Mouse (Mus musculus) CD4-positive, CD25-positive, alpha-beta regulatory T cell, adult 2 months (primary cell): ENCODE results near the gene Mymx.

Source experiments
- DNase-seq: peaks from one replicate; pipeline ENCODE4 v3.0.0-alpha.2; 2012; ENCODE audit warnings: low read depth, low spot score

The Mymx gene

DNA sequence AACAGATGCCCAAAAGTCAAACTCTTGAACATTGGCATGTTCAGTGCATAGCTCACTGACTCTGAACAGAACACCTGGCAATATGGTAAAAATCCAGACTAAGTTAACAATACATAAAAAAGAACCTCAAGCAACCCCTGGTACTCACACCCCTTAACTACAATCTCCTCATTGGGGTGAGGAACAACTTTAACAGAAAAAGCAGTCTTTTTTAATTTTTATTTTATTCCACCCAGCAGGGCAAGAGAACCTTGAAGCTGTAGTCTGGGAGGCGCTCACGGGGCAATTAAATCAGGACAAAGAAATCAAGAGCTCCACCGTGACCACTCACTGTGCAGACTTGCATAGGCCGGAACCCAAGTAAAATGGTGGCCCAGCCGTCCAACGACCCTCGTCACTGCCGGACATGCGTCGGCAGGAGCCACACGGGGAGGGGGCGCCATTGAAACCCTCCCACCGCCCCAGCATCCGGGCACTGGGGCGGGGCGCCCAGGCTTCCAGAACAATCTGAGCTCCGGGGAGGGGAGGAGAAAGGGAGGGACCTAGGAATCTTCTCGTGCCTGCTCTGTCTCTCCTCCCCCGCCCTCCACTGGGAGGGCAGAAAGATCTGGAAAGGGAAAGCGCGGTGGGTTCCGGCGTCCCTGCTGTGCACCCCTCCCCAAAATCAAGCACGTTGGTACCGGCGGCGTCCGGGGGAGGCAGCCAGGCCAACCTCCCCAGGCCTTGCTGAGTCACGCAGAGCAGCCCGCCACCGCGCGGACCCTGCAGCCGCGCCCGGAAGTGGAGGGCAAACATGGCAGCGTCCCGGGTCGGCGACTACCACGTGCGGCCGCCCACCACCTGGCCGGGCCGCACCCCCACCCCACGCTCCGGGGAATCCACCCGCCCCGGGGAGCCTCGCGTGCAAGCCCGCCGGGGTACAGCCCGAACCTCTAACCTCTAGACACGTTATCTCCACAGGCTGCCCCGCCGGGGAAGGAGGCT lies 29.5 kb downstream of the Mymx start:
- peak; percentile 86 for DNase-seq

DNA sequence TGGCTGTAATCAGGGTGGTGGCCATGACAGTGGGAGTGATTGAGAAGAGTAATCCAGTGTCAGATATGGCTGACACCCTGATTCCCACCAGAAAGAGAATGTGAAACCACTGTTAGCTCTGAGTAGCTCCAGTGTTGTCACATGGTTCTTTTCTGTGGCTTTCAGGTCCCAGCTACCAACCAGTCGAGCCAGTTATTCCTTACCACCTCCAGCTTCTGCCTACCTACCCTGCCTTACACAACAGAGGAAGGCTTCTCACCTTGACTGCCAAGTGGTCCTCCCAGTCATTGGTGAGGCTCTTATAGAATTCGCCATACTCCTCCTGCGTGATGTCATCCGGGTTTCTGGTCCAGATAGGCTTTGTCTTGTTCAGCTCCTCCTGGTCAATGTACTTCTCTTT lies 31.9 kb downstream of the Mymx start:
- peak; percentile 42 for DNase-seq

DNA sequence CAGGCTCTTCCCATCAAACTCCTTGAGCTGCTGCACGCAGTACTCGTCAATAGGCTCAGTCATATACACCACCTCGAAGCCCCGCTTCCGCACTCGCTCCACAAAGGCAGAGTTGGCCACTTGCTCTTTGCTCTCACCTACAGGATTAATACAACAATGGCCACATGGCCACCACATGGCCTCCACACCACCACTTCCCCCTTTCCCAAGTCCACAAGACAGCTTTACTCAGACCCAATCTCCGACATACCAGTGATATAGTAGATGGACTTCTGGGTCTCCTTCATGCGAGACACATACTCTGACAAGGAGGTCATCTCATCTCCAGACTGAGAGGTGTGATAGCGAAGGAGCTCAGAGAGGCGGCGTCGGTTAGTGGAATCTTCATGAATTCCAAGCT lies 32.9 kb downstream of the Mymx start:
- DNase-seq, result peak; percentile 26

DNA sequence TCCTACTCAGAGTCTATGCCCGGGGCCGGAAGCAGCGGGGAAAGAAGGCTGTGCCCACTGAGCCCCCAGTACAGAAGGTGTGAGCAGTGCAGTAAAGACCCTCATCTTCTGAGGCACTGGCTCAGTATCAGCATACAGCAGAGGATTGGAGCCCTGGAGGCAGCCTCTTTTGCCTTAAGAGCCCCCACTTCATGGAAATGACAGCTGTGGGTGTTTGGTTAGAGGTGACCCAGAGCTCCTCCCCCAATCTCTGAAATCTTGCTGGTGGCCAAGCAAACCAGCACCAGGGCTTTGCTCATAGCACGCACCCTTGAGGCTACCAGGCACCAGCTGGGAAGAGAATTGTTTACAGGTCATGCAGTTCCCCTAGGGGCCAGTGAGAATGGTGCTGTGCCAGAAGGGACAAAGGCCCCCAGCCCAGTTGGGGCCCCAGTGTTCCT lies 34.7 kb downstream of the Mymx start:
- no peak for DNase-seq

DNA sequence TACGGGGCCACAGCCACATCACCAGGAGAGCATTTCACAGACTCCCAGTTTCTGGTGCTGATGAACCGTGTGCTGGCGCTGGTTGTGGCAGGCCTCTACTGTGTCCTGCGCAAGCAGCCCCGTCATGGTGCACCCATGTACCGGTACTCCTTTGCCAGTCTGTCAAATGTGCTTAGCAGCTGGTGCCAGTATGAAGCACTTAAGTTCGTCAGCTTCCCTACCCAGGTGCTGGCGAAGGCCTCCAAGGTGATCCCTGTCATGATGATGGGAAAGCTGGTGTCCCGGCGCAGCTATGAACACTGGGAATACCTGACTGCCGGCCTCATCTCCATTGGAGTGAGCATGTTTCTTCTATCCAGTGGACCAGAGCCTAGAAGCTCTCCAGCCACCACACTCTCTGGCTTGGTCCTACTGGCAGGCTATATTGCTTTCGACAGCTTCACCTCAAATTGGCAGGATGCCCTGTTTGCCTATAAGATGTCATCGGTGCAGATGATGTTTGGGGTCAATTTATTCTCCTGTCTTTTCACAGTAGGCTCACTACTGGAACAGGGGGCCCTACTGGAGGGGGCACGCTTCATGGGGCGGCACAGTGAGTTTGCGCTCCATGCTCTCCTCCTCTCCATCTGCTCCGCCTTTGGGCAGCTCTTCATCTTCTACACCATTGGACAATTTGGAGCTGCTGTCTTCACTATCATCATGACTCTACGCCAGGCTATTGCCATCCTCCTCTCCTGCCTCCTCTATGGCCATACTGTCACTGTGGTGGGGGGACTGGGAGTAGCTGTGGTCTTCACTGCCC lies 35.3 kb downstream of the Mymx start:
- DNase-seq, result no peak

DNA sequence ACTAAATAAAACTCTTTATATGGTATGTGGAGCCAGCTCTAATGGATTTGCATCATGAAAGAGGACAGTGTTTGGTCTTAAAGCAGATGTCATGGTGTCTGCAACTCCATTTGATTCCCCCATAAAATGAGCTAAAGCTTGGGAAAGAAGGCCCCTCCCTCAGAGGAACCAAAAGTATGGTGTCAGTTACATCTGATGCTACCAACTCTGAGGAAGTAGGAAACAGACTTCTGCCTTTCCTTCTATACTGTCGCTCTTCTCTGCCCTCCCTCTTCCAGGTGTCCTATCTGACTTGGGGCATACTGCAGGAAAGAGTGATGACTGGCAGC lies 35.9 kb downstream of the Mymx start:
- no peak for DNase-seq

DNA sequence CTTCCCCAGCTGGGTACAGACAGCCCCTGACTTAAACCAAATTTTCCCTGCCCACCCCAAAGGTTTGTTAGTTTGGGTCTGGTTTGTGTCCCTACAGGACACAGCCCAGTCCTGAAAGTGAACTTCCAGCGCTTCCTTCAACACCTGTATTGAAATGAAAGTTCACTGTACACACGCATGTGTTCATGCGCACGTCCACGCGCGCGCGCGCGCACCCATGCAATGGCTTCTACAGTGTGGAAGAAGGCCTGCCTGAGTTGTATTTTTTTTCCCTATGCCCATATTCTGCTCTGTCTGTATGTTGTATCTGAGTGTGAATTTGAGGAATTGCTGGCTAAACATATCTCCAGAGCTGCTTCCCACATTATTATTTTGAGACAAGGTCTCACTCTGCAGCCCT lies 36.8 kb downstream of the Mymx start:
- DNase-seq, result no peak

DNA sequence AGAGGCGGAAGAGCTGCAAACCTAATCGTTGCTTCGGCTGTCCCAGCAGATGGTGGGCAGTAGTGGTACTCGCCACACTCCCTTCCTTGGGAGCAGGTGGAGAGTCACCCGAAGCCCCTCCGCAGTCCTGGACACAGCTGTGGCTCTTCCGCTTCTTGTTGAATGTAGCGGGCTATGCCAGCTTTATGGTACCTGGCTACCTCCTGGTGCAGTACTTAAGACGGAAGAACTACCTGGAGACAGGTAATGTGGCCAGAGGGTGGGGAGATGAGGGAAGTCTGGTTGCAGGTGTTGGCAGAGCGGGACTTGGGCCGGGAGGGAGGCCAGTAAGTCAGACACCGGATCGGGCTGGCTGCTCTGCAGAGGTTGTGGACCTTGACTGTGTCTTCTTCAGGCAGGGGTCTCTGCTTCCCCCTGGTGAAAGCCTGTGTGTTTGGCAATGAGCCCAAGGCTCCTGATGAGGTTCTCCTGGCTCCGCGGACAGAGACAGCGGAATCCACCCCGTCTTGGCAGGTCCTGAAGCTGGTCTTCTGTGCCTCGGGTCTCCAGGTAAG lies 37.3 kb downstream of the Mymx start:
- no peak for DNase-seq

DNA sequence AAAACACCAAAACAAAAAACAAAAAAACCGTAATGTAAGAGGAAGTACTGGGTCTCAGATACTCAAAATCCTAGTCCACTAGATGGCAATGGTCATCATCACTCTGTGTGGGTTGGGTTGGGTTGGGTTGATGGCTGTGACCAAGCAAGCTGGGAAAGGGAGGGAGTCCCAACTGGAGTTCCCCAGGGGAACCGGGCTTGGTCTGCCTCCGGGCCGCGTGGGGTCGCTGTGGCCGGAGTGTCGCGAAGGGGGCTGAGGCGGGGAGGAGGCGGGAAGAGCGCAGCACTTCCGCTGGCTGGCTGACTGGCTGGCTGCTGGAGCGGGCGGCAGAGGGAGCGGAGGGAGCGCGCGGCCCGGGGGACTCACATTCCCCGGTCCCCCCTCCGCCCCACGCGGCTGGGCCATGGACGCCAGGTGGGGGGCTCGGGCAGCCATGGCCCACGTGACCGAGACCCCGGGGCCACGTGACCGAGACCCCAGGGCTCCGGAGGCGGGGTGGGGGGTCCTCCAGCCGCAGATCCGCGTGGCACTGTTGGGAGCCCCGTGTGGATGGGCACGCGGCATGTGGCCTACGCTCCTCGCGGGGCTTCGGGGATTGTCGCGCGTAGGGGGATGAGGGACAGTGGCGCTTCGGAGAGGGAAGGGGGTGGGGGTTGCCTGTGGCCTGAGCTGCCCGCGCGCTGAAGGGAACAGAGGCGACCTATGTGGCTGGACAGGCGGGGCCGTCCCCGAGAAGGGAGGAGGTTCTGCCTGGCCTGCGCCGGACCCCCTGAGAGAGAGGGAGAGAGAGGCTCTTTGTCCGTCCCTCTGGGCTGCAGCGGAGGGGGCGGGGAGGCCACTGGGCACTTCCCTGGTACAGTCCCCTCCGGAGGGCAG lies 38.0 kb downstream of the Mymx start, which contains the start of gene Slc35b2:
Slc35b2 (plus strand) TSS at position 220 of the 876 bp plus-strand sequence.
- peak; percentile 93 for DNase-seq

DNA sequence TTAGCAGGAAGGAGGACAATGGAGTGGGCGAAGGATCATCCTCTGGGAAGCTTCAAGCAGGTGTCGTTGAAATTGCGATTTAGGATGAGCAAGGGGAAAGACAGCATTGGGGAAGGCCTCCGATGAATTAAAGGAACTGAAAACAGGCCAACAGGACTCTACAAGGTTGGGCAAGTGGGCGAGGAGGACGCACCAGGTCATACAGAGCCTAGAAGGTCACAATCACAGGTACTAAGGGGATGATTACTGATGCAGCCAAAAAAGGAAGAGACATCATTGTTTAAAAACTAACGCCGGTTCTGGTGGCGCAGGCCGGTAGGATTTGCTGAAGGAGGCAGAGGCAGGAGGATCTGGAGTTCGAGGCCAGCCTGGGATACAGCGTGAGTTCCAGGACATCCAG lies 38.7 kb downstream of the Mymx start:
- no peak for DNase-seq

DNA sequence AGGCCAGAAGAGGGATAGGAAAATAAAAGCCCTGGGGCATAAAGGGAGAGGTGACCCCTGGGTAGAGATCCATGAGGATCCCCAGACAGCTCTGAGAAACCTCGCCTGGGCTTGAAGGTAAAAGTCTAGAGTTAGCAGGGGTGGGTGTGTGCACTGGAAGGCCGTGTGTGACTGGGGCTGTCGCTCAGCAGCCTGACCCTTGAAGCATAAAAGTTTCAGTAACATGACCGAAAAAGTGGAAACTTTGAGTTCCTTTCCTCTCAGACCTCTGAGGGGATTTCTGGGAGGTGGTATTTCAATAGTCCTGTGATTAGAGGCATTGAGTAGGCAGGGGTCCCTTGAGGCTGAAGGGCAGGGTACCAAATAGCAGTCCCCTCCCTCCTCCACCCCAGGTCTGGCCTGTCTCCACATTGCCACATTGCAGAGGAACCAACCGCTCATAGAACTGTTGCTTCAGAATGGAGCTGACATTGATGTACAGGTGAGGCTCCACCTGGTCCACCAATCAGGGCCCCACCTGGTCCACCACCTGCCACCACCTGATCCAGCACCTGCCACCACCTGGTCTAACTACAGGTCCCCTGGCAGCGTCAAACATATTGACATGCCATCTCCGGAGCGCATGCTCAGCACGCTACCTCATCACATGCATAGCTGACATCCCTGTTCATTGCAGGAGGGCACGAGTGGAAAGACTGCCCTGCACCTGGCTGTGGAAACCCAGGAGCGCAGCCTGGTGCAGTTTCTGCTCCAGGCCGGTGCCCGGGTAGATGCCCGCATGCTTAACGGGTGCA lies 42.0 kb downstream of the Mymx start:
- DNase-seq, result no peak

DNA sequence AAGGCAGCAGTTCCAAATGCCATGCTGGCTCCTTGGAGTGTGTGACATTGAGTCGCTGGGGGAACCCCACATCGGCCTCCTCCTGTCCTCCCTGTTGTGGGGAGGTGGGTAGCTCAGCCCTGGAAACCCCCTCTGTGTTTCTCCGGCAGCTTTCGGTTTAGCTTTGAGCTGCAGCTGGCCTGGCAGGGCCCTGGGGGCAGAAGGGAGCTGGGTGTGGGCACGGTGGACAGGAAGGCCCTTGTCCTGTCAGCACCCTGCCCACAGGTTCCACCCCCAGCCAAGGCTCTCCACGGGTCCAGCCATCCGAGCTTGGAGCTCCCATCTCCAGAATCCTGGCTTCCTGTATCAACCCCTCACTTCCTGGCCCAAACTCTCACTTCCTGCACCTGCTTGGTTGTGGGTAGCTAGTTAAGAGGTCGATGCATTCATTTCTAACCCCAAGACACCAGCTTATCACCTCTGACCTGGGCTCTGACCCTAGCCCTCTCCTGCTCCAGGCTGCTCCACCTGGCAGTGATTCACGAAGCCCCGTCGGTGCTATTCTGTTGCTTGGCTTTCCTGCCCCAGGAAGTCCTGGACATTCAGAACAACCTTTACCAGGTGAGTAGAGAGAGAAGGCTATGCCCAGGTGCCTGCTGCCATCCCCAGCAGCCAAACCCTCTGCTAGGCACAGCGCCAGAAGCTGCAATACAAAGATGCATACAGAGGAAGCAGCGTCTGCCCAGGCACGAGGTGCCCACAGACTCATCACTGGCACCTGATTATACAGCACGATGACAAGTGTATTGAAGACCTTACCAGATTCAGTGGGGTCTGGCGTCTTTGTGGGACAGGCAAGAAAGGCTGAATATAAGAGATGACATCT lies 43.7 kb downstream of the Mymx start:
- peak; percentile 81 for DNase-seq

DNA sequence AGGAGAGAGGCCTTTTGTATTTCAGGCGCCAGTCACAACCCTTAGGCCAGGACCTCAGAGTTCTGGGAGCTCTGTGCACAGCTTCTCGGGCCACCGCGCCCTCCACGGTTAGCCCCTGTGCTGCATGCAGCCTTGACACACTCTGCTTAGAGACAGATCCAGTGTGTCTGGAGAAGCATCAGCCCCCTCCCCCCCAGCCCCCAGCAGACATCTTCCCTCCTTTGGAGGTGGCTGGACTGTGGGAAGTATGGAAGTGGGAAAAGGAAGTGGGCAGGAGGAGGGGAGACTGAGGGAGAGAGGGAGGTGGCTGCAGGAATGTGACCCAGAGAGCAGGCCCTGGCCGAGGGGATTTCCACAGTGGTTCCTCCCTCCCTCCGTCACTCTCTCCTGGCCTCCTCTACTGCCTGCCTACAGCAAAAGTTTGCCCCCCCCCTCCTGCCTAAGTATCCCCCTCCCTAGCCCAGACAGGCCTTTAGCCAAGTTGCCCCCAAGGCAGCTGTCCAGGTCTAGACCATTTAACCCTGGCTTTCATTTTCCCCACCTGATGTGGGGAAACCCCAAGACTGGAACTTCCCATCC lies 44.6 kb downstream of the Mymx start:
- peak; percentile 64 for DNase-seq

DNA sequence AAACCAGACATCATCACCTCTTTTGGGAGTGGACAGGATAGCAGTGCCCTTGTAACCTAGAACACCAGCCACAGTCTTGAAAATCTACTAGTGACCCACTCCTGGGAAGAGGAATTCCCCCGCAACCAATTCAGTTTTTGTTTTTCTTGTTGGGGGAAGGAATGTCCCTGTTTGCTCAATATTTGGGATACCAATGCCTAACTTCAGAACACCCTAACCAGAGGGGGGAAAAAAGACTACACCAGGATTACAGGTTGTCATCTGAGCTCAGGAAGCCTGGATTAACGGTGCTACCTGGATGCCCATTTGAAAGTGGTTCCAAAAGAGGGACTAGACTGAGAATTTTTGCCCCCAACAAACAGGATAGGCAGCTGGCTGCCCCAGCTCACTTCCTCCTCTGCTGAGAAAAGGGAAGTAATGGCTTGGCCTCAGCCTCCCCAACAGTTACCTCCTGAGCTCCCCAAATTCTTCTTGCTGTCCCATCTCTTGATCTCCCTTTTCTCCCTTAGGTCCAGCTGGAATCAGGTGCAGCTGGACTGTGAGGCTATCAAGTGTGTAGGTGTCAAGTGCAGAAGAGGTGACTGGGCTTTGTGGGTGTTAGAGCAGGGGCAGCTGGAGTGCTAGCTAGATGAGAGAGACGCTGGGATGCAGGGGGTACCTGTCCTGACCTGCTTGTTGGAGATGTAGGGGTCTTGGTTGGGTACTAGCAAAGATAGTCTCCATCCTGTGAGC lies 45.2 kb downstream of the Mymx start:
- DNase-seq, result peak; percentile 39

DNA sequence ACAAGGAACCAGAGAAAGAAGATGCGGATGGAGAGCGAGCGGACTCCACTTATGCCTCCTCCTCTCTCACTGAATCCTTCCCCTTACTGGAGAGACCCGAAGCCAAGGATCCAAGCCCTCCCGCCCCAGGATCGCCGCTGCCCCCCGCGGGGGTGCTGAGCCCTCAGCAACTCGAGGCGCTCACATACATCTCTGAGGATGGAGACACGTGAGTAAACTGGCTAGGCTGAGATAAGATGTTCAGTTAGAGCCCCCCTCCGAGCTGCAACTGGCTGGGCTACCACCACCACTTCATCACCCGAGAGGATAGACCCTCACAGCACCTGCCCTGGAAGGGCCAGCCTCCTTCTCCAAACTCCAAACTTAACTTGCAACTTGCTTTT lies 45.8 kb downstream of the Mymx start:
- no peak for DNase-seq

DNA sequence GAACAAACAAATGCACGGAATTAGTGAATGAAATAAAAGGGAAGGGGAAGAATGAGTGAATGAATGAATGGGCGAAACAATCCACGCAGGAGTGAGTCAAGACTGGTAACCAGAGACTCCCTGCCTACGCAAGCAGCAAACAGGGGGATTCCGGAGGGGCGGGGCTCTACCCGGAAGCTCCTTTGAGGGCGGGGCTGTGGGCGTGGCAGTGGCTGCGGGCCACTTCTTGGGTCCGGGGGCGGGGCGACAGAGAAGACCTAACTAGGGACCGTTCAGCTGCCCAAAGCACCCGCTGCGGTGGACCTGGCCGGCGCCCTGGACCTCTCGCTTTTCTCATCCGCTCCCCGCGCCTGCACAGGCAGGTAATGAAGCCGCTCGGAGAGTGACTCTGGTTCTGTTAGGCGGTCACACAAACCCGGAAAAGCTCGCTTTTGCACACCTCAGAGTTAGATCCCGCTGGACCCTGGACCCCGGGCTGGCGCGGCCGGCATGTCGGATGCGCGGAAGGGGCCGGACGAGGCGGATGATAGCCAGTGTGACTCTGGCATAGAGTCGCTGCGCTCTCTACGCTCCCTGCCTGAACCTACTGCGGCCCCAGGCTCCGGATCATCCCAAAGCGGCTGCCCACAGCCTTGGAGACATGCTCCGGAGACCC lies 46.3 kb downstream of the Mymx start, which contains the start of gene Nfkbie:
Nfkbie (plus strand) TSS at position 252 of the 655 bp plus-strand sequence.
- DNase-seq, result peak; percentile 98

DNA sequence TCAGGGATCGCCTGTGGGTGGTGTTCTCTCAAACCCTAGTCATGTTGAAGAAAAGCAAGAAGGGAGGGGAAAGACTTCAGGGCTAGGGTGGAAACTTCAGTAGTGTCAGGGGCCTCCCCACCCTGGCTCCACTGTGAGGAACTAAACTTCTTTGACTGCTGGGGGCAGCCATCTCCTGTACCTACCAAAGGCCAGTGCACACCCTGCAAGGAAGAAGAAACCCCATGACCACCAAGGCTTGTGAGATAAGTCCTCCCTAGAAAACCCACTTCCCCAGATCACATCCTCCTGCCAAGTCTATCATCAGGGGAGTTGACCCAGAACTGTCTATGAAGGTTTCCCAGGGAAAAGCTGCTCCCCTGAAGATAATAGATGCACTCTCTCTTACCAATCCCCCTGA lies 47.5 kb downstream of the Mymx start:
- DNase-seq, result peak; percentile 32

DNA sequence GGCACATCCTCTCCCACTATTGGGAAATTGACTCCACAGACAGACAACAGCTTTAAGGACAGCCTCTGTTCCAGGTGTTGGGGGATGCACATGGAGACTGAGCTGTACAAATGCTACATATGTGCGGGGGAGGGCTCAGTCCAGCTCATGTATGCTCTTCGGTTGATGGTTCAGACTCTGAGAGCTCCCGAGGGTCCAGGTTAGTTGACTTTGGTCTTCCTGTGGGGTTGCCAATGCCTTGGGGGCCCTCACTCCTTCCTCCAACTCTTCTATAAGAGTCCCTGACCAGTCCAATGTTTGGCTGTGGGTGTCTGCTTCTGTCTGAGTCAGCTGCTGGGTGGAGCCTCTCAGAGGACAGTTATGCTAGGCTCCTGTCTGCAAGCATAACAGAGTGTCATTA lies 48.8 kb downstream of the Mymx start:
- no peak for DNase-seq
